ENCODE assay signal across 11 mouse cellular contexts in genomic region chr14:27069434-27070097, GRCm38 (mm10). TPM values are rescaled to one million over a fixed set of nuclear protein-coding genes. Genes with fewer than 3 reads are reported as not detected.
DNase-seq lines count a peak whose midpoint lies in the region; ATAC-seq and TF ChIP-seq lines count a peak whose summit lies in the region.
"Had no signal": no experiment of that assay in that cellular context is flagged by ENCODE, and none has a peak within 500 bp of the region (broad histone marks: within the 10 kb centered on the region; RNA-seq: fewer than 3 reads in every experiment).

No protein-coding gene starts in this region.

- H3K36me3 ChIP-seq in heart, embryonic 10.5 days: no peaks in the 10 kb centered on the region
- no peaks in the 10 kb centered on the region for H3K36me3 ChIP-seq in liver, embryonic 11.5 days (ENCODE audit: control insufficient read depth, insufficient read depth, low read length)
- H3K36me3 ChIP-seq in liver, postnatal 0 days (replicated peaks; ENCODE audit: insufficient read depth, low read length): no peaks in the 10 kb centered on the region
- no peaks in the 10 kb centered on the region for H3K36me3 ChIP-seq in embryonic facial prominence, embryonic 14.5 days (ENCODE audit: control insufficient read depth, insufficient read depth, low read length)
- no peaks in the 10 kb centered on the region for H3K36me3 ChIP-seq in stomach, embryonic 14.5 days (ENCODE audit: control insufficient read depth, insufficient read depth, low read length)

- WGBS in heart, embryonic 10.5 days: 28% methylated on average over 8 of the region's 8 CpGs
- WGBS in liver, embryonic 11.5 days: 42% methylated on average over 8 of the region's 8 CpGs
- WGBS in liver, postnatal 0 days (ENCODE audit: insufficient replicate concordance): 55% methylated on average over 8 of the region's 8 CpGs
- WGBS in embryonic facial prominence, embryonic 14.5 days: 15% methylated on average over 8 of the region's 8 CpGs
- WGBS in stomach, embryonic 14.5 days: 36% methylated on average over 8 of the region's 8 CpGs

- H3K27ac ChIP-seq in heart, embryonic 10.5 days: peak overlapping the region; percentile 70; the same call in 1 of the 2 replicates
- peak overlapping the region; percentile 39; the same call in 1 of the 2 replicates for H3K27ac ChIP-seq in liver, embryonic 11.5 days (ENCODE audit: low read depth, low read length)
- no peak overlapping the region for H3K27ac ChIP-seq in liver, postnatal 0 days (ENCODE audit: low read depth)
- peak overlapping the region; percentile 36 for H3K27ac ChIP-seq in embryonic facial prominence, embryonic 14.5 days (replicated peaks; ENCODE audit: low read depth, low read length)
- peak overlapping the region; percentile 30; the same call in 1 of the 2 replicates for H3K27ac ChIP-seq in stomach, embryonic 14.5 days (ENCODE audit: low read length)

- ATAC-seq in liver, embryonic 11.5 days (replicated peaks; ENCODE audit: low FRiP score): no peak
- no peak for ATAC-seq in liver, postnatal 0 days
- 0 out of 2 replicates have a peak, but pooled peaks have one; percentile 0 for ATAC-seq in embryonic facial prominence, embryonic 14.5 days (ENCODE audit: low read depth)
- ATAC-seq in stomach, embryonic 14.5 days (ENCODE audit: insufficient number of reproducible peaks, insufficient read depth, low FRiP score, low read depth): no peak

- H3K9me3 ChIP-seq in heart, embryonic 10.5 days: no peaks in the 10 kb centered on the region
- H3K9me3 ChIP-seq in liver, embryonic 11.5 days (ENCODE audit: control insufficient read depth, low read length): no peaks in the 10 kb centered on the region
- H3K9me3 ChIP-seq in liver, postnatal 0 days (ENCODE audit: low read length): no peaks in the 10 kb centered on the region
- H3K9me3 ChIP-seq in embryonic facial prominence, embryonic 14.5 days (ENCODE audit: control insufficient read depth, low read length): no peaks in the 10 kb centered on the region
- H3K9me3 ChIP-seq in stomach, embryonic 14.5 days (ENCODE audit: control insufficient read depth, low read depth, low read length): no peaks in the 10 kb centered on the region

- H3K4me2 ChIP-seq in liver, embryonic 11.5 days: no peak overlapping the region
- H3K4me2 ChIP-seq in liver, postnatal 0 days (ENCODE audit: low read depth, low read length): no peak overlapping the region
- H3K4me2 ChIP-seq in embryonic facial prominence, embryonic 14.5 days (ENCODE audit: low read depth, low read length): peak overlapping the region; percentile 25; the same call in 1 of the 2 replicates
- H3K4me2 ChIP-seq in stomach, embryonic 14.5 days (replicated peaks; ENCODE audit: low read depth, low read length): no peak overlapping the region

- no peak for TF ChIP-seq CTCF in liver, postnatal 0 days (IDR thresholded peaks at IDR 0.05; ENCODE audit: low read depth)

- no peak overlapping the region for H3K4me3 ChIP-seq in heart, embryonic 10.5 days
- no peak overlapping the region for H3K4me3 ChIP-seq in liver, embryonic 11.5 days (ENCODE audit: low read depth, low read length)
- no peak overlapping the region for H3K4me3 ChIP-seq in liver, postnatal 0 days (ENCODE audit: low read depth, low read length)
- H3K4me3 ChIP-seq in embryonic facial prominence, embryonic 14.5 days (ENCODE audit: low read depth, low read length): no peak overlapping the region
- H3K4me3 ChIP-seq in stomach, embryonic 14.5 days (ENCODE audit: low read depth, low read length): no peak overlapping the region

- no peak overlapping the region for H3K9ac ChIP-seq in liver, embryonic 11.5 days (ENCODE audit: low read depth, low read length)
- no peak overlapping the region for H3K9ac ChIP-seq in liver, postnatal 0 days (replicated peaks)
- H3K9ac ChIP-seq in embryonic facial prominence, embryonic 14.5 days (ENCODE audit: low read depth, low read length): no peak overlapping the region
- no peak overlapping the region for H3K9ac ChIP-seq in stomach, embryonic 14.5 days (replicated peaks; ENCODE audit: low read depth, low read length)

- DNase-seq in heart, embryonic 10.5 days (ENCODE audit: low spot score): no peak
- DNase-seq in heart, postnatal 25 days (ENCODE audit: low spot score): no peak
- no peak for DNase-seq in liver, embryonic 11.5 days (ENCODE audit: low spot score)
- no peak for DNase-seq in liver, postnatal 0 days
- DNase-seq in embryonic facial prominence, embryonic 14.5 days (ENCODE audit: low spot score): peak; percentile 61
- no peak for DNase-seq in ovary, adult 18-20 months (ENCODE audit: low spot score)
- no peak for DNase-seq in layer of hippocampus, adult 9-11 months
- DNase-seq: cerebellum, adult 11-12 months; lung, postnatal 14 days had no signal

- intact Hi-C loops in heart, postnatal 25 days (cut with DNase I): loop anchor here (5.0 to 10.0 kb wide), 2 partner anchors 37 to 205 kb away; no protein-coding TSS in a partner anchor

- no peaks in the 10 kb centered on the region for H3K27me3 ChIP-seq in heart, embryonic 10.5 days (ENCODE audit: insufficient read depth, poor library complexity, severe bottlenecking)
- no peaks in the 10 kb centered on the region for H3K27me3 ChIP-seq in liver, embryonic 11.5 days (replicated peaks; ENCODE audit: control insufficient read depth, insufficient read depth, low read length)
- H3K27me3 ChIP-seq in liver, postnatal 0 days (ENCODE audit: insufficient read depth, low read length): 0 out of 2 replicates have a peak, but pooled peaks cover 2% of the 10 kb centered on the region
- H3K27me3 ChIP-seq in embryonic facial prominence, embryonic 14.5 days (replicated peaks; ENCODE audit: control insufficient read depth, insufficient read depth, low read length): no peaks in the 10 kb centered on the region
- no peaks in the 10 kb centered on the region for H3K27me3 ChIP-seq in stomach, embryonic 14.5 days (ENCODE audit: control insufficient read depth, insufficient read depth, low read length)

- H3K4me1 ChIP-seq in heart, embryonic 10.5 days: peaks cover 88% of the 10 kb centered on the region
- H3K4me1 ChIP-seq in liver, embryonic 11.5 days (replicated peaks; ENCODE audit: control insufficient read depth, insufficient read depth, low read length): peaks cover 25% of the 10 kb centered on the region
- H3K4me1 ChIP-seq in liver, postnatal 0 days (ENCODE audit: insufficient read depth): no peaks in the 10 kb centered on the region
- peaks cover 81% of the 10 kb centered on the region for H3K4me1 ChIP-seq in embryonic facial prominence, embryonic 14.5 days (ENCODE audit: control insufficient read depth, insufficient read depth, low read length)
- peaks cover 64% of the 10 kb centered on the region for H3K4me1 ChIP-seq in stomach, embryonic 14.5 days (ENCODE audit: control insufficient read depth, insufficient read depth, low read length)

- no peak for TF ChIP-seq EP300 in liver, postnatal 0 days (IDR thresholded peaks at IDR 0.05; ENCODE audit: low read depth)

RNA-seq across cellular contexts. Expression of gene Il17rd, which starts 30.8 kb away (rescaled TPM):
- 2.6 and 3.0 TPM in 2 replicates for polyA plus RNA-seq in heart, embryonic 10.5 days (2016; fragmentation: Nextera tagmentation; extraction: Ambion mirVana)
- total RNA-seq in heart, postnatal 25 days (2021): 1 to 10 TPM; 3.6 to 5.7 TPM
- 0.69 and 0.80 TPM in 2 replicates for polyA plus RNA-seq in liver, embryonic 11.5 days (2014; fragmentation: Nextera tagmentation; extraction: Ambion mirVana)
- 0.11 and 0.12 TPM in 2 replicates for polyA plus RNA-seq in liver, postnatal 0 days (2015; fragmentation: Nextera tagmentation; extraction: Ambion mirVana)
- polyA plus RNA-seq in embryonic facial prominence, embryonic 14.5 days (2014; fragmentation: Nextera tagmentation; extraction: Ambion mirVana): 4.9 and 5.7 TPM in 2 replicates
- 4.0 and 5.2 TPM in 2 replicates for polyA plus RNA-seq in stomach, embryonic 14.5 days (2014; fragmentation: Nextera tagmentation; extraction: Ambion mirVana)
- total RNA-seq: hematopoietic stem cell, adult 5-6 weeks had no signal

RNA-seq across cellular contexts. Expression of gene Arhgef3, which starts 45.1 kb away (rescaled TPM):
- polyA plus RNA-seq in heart, embryonic 10.5 days (2016; fragmentation: Nextera tagmentation; extraction: Ambion mirVana): 8.6 and 13.0 TPM in 2 replicates
- 10 to 100 TPM; 29.0 to 34.1 TPM for total RNA-seq in heart, postnatal 25 days (2021)
- polyA plus RNA-seq in liver, embryonic 11.5 days (2014; fragmentation: Nextera tagmentation; extraction: Ambion mirVana): 6.4 and 6.8 TPM in 2 replicates
- 7.7 and 11.4 TPM in 2 replicates for polyA plus RNA-seq in liver, postnatal 0 days (2015; fragmentation: Nextera tagmentation; extraction: Ambion mirVana)
- 14.4 and 15.3 TPM in 2 replicates for polyA plus RNA-seq in embryonic facial prominence, embryonic 14.5 days (2014; fragmentation: Nextera tagmentation; extraction: Ambion mirVana)
- polyA plus RNA-seq in stomach, embryonic 14.5 days (2014; fragmentation: Nextera tagmentation; extraction: Ambion mirVana): 16.4 and 17.3 TPM in 2 replicates
